Mouse (Mus musculus) cerebellum, adult 9-10 months (tissue): ENCODE measurements around the gene Zfp511.

Experiments used
- DNase-seq: peaks from one replicate; pipeline ENCODE4 v3.0.0; 2022

Gene Zfp511

DNA sequence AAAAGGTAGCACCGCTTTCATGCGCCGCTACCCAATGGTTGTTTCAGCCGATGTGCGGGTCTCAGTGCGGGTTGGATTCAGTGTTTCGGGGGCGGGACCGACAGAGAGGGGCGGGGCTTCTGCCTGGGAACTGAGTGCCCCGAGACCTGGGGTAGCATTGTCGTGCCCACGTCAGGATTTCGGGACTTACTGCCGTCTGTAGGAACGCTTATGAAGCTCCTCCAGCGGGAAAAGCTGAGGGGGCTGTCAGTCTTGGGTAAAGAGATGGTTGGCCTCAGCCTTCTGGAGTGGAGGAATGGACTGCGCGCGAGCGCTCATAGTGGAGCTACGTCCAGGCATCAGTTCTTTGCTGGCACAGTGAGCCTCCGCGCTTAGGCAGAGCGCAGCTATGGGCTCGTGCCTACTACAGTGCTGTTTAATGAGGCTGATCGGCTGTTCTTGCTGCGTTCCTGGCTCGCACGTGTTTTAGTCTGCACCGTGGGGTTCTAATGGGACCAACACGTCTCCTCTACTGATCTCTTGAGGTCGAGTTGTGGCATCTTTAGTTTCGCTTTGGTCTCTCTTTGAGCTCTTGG, 13.0 kb downstream of the Zfp511 start:
- no peak for DNase-seq

DNA sequence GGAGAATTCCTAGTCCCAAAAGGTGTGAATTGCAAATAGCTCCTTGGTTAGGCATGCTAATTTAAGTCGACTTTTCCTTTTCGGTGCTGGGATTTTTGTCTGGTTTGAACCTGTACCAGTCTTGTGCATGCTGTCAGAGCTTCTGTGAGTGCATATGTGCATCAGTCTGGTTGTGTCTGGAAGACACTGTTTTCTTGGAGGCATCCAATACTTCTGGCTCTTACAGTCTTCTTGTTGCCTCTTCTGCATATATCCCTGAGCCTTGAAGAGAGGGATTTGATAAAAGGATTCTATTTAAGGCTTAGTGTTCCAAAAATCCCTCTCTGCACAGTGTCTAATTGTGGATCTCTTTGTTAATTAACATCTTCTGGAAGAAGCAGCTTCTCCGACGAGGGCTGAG, 17.9 kb downstream of the Zfp511 start:
- DNase-seq: no peak

DNA sequence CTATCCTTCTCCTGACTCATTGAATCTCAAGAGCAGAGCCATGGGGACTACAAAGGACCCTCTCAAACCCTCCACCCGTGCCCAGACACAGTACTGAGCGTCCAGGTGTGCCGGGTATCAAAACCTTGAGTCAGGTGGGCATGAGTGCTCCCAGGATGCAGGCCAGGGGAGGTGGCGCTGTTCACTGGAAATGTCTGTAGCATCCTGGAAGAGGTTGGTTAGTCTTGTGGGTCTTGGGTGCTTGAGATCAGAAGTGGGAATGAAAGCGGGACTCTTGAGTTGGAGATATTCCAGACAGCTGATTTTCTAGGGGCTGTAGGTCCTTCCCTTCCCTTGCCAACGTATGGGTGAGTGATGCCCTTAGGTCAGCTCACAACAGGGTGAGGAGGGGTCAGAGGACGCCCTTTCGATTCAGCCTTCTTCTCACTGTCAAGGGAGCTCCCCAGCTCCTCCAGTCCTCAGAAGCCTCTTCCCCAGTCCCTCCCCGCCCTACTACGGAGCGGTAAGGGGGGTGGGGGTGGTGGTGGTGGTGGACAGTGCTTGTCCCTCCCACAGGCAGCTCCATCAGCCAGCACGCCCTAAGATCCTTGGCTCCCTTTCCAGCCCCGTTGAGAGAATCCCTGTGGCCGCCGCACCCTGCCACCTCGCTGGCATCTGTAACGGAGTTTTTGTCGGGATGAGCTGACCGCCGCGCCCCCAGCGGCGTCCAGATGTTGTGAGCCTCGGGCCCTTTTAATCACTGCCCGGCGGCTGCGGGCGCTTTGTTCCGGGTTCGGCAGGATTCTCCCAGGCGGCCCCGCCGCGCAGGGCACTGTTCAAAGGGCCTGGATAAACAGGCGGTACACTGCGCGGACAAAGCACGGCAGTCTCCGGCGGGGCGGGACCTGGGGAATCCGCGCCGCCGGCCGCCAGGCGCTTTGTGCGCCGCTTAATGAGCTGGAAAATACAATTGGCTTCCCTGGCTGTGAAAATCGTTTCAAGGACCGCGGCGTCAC, 21.5 kb downstream of the Zfp511 start:
- DNase-seq: no peak

DNA sequence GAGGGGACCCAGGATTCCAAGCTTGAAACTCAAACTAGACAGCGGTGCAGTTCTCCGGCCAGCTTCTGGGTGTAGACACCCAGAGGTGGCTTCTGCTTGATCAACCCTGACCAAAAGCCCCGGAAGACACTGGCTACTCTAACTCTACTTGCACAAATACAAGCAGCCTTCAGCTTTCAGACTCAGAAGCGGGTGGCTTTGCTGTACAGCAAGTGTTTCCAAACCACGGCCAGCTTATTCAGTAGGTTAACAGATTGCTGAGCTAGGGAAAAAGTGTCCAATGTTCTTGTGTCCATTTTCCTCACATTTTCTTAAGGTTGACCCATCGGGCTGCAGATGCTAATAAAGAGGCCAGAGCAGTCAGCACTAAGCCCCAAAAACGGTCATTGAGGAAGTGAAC, 22.3 kb downstream of the Zfp511 start:
- DNase-seq: no peak

DNA sequence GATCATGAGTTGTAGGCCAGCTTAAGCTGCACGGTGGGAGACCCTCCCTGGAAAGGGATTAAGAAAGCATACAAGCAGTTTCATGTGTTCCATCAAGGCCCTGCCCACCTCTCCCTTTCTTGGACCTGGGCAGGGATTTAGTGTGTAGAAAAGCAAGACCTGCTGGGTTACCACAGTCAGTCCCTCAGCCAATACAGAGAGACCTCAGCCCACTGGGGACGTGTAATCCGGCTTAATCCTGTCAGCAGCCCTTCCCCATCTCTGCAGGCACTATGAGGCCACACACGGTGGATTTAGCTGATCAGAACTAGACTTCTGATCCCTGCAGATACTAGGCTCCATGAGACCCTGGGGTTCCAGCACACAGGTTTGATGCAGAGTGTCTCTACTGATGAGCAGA, 23.4 kb downstream of the Zfp511 start:
- DNase-seq: no peak

DNA sequence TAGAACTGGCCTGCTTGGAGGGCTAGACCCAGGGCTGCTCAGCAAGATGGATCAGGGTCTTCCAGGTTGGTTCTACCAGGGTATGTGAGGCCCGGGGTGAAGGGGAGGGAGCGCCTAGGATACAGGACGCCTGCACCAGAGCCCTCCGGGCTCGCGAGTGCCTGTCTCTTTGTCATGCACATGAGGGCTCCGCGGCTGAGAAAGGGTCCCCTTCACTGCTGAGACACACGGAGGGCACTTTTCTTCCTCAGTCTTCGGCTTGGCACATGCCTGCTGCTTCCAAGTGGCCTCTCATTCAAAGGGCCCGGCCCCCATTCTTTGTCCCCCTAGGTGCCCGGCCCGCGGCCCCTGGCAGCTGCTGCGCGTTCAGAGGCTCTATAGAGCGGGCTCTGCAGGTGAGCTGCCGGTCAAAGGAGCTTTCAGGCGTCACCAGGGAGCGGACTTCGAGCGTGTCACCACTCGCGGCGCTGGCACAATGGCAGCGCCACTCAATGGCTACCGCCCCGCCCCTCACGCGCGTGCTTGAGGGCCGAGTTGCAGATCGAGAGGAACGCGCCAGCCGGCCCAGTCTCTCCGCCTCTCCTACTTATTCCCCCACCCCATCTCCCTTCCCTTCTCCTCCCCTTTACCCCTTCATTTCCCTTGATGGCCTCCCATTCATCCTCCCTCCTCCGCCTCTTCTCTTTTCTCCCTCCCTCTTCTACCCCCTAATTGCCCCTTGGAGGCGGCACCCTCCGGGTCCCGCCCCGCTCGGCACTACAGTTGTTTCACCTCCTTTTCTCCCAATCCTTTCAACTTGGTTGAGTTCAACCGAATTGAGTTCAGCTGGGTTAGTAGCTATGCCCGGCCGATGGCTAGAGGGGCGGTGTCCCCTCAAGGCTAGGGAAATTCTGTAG, 25.0 kb downstream of the Zfp511 start:
- no peak for DNase-seq

DNA sequence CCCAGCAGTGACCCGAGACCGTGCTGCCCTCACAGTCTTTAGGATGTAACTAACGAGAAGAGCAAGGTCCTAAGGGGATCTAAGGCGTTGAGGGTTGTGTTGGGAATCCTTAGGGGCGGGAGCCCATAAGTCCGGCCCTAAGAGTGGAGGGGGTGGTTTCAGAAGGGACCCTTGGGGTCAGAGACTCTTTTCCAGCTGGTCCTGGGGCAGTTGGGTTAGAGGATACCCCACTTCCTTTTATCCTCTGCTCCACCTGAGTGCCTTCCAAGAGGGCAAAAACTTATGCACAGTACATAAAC, 25.6 kb downstream of the Zfp511 start:
- no peak for DNase-seq

DNA sequence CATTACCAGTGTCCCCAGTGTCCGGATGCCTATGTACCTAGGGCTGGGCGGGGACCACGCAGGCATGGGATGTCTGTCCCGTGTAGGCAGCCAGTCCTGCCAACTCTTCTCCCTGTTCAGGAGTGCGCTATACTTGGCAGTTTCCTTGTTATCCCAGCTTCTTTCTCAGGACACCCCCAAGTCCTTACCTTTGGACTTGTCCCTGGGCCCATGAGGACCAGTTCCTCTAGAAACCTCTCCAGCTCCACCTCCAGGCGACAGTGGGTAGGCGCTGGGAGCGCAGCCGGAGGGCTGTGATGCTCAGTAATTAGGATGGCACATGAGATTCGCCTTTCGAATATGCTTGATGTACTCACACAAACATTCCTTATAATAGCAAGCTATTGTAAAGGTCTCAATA, 26.1 kb downstream of the Zfp511 start:
- no peak for DNase-seq

DNA sequence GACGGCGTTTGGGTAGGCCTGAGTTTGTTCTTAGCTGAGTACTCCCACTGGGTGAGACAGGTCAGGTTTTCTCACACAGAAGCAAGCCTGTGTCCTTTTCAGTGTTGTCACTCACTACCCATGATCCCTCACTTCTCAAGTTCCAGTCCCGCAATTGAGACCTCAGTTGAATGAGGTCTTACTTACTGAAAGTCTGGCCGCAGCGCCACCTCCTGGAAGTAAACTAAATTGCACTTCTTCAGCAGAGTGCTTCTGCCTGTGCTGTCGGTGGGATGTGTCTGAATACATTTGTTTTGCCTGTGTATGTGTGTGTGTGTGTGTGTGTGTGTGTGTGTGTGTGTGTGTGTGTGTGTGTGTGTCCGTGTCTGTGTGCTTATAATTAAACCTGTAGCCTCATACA, 26.9 kb downstream of the Zfp511 start:
- peak; percentile 68 for DNase-seq

DNA sequence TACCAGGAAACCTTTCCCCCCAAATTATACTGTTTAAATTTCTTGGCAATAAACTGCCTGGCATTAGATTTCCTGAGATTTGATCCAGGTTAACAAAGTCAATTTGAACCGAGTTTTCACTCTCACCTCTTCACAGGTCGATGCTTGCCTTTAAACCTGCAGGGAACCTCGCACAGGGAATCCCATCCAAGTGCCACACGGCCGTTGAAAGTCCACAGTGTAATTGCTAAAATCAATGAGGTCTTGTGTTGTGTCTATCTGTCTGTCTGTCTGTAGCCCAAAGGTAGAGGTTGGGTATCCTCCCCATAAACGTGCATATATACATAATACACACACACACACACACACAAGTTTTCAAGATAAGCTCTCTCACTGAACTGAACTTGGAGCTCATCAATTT, 31.2 kb downstream of the Zfp511 start:
- DNase-seq: no peak

DNA sequence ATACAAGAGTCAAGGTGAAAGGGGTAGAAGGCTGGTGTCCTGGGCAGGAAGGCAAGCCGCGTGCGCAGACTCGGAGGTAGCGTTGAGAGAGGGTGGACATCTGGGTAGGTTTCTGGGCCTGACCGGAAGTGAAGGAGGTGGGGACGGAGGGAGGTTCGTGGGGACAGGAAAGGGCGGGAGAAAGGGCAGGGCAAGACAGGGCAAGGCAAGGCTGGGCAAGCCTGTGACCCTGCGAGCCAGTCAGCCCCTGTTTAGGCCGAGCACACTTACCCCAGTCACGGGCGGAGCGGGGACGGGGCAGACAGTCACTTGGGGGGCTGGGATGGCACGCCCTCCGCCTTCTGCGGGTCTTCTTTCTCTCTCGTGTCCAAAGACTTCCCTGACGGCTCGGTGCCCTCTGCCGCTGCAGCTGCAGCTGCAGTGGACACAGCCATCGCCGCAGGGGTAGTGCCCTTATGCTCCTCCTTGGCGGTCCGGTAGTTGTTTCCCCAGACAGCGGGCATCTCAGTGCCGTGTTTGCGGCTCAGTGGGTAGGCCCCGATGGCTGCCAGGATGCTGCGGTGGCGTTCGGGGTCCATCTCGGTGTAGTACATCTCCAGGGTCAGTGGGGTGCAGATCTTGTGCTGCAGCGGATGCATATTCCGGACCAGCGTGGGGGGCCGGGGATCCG, 34.0 kb downstream of the Zfp511 start:
- DNase-seq: no peak

DNA sequence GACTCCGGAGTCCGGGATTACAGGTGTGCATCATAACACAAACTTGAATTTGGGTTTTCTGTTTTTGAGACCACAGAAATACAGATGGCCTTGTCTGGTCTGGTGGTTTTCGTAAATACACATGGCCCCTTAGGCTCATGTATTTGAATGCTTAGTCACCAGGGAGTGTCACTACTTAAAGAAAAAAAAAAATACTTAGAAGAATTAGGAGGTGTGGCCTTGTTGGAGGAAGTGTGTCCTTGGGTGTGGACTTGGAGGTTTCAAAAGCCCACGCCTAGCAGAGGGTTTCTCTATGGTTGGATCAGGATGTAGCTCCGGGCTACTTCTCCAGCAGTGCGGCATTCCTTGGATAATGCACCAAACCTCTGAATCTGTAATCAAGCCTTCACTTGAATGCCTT, 41.5 kb downstream of the Zfp511 start:
- no peak for DNase-seq

DNA sequence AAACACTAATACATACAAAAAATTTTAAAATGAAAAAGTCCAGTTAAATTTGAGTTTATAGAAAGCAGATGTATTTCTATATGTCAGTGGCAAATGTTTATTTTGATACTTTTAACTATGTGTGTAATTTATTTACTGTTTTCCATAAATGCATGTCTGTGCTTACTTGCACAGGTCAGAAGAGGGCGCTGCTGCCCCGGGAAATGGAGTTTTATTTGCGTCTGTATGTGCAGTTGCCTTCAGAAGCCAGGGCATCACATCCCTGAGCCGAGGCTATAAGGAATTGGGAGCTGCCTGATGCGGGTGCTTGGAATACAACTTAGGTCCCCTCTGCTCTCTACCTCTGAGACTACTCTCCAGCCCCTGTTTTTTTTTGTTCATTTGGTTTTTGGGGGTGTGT, 42.5 kb downstream of the Zfp511 start:
- peak; percentile 81 for DNase-seq

DNA sequence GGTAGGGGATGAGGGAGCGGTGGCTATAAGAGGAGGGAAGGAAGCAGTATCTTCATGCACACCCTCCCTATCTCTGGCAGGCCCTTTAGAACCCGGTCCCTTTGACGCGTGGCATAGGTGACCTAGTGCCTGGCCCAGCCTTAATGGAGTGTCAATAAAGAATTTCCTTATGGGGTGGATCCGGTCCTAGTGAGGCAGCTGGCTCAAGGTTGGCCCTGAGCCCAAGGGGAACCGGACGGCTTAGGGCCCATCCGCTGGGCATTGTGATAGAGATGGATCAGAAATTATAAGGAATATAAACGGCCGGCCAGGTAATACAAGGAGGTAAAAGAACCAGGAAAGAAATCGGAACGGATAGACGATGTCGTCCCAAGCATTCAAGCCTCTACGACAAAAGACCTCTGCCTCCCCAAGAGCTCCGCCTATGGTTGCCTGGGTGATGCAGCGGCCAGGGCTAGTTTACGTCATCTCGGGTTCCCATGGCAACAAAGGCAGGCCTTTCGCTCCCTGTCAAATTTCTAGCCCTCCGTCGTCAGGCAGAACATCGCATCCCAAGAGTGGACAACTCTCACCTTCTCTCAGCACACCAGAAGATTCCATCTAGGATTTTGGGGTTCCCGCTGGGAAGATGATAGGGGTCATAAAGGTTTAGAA, 44.4 kb downstream of the Zfp511 start:
- DNase-seq: peak; percentile 95

DNA sequence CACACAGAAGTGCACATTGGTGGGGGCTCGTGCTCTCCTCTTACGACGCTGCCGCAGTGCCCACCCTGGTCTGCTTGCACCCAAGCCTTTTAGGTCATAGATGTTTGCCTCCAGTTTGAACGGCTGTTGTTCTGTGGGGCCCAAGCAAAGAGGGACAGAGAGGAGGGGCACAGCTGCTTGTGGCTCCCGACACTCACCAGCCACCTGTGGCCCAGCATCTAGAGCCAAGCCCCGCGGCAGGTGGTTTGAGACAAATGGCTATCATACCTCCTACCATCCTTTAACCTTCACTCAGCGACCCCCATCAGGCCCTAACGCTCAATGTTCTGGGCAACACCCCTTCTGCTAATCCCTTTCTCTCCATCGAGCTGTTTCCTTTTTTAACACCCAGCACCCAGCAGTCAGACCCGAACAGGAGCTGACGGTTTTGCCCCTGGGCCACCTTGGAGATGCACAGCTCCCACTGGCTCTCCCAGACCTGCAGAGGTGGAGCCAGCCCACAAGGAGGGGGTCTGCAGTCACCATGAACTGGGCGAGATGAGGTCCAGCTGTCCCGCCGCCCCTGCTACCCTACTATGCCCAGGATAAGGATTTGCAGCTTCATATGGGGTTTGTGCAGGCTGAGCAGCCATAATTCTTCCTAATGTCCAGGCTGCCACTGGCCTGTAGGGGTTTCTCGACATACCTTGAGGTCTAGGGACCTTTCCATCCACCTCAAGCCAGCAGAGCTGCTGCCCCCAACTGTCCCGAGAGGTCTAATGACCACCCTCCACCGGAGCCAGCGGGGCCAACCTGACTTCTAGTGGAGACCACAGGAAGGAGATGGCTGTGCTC, 45.4 kb downstream of the Zfp511 start:
- peak; percentile 72 for DNase-seq

DNA sequence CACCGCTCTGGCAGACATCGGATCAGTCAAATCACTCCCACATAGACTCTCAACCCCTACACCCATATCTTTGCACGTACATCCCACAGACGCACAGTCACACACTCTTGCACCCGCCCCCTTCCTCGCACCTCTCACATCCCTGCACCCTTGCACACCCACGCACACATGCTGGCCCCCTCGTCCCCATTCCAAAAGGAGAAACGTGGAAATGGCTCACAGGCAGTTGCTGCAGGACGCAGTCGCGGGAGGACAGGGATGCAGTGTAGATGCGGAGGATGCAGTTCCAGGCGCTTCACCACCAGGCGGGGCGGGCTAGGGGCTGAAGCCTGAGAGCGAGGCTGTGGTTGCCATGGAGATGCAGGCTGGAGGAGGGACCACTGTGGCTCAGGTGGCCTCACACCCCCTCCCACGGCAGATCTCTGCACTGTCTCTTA, 46.1 kb downstream of the Zfp511 start, which contains the start of gene Caly:
TSS of gene Caly (minus strand) at position 307 of the 437 bp plus-strand sequence.
- peak; percentile 82 for DNase-seq
